Mouse (Mus musculus) erythroblast, embryonic 14.5 days (primary cell): ENCODE measurements around the gene Syn3.

ENCODE experiments used
- GATA1 ChIP-seq: IDR thresholded peaks from 2 replicates; pipeline ENCODE4 v1.6.1; 2012; ENCODE audit warnings: low read length, inconsistent platforms, mixed read lengths
- TAL1 ChIP-seq: IDR thresholded peaks from 3 replicates; pipeline ENCODE4 v1.6.1; 2012; ENCODE audit warnings: low read length, inconsistent platforms, mixed read lengths

DNA sequence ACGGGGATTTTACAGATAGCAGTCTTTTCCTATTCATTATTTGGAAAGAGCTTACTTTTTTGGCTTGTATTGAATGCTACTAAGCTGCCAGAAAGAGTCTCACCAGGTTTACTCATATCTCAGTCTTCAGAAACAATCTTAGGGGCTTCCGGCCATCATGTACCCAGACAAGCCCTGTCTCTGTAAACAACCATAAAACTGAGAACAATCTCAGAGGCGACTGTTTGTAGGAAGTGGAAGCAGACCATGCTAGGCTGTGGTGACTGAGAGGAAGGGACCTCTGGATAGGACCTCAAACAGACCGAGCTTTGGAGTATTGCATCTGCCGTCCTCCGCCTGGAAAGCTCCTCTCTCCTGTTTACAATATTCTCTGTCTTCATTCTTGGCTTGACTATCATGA, 400.3 kb downstream of the Syn3 start:
- TF ChIP-seq TAL1 (no peak), GATA1 (no peak)
